Mouse (Mus musculus) kidney, postnatal 14 days (tissue): ENCODE data around the gene Myo3b.
"Not testable (repeated sequence)": the region's sequence is repeated elsewhere in the genome, so short reads cannot be mapped to it uniquely, and the experiment has no call there.

Source experiments
- DNase-seq: peaks from one replicate; pipeline ENCODE4 v3.0.0; 2022; ENCODE audit warnings: mixed read lengths

Gene Myo3b

GRCm38 (mm10) chr2:70038752-70039151, at the start of gene Myo3b:
Gene Myo3b (plus strand): TSS chr2:70039126.
- no peak for DNase-seq

GRCm38 (mm10) chr2:69989224-69989623, 49.7 kb upstream of the Myo3b start:
- no peak for DNase-seq

GRCm38 (mm10) chr2:69990647-69991046, 48.3 kb upstream of the Myo3b start:
- no peak for DNase-seq

GRCm38 (mm10) chr2:69994082-69994736, 44.7 kb upstream of the Myo3b start:
- not testable (repeated sequence) for DNase-seq

GRCm38 (mm10) chr2:69994779-69995178, 44.1 kb upstream of the Myo3b start:
- no peak for DNase-seq

GRCm38 (mm10) chr2:69999097-69999770, 39.7 kb upstream of the Myo3b start:
- no peak for DNase-seq

- DNase-seq, result no peak
These were observed 38.6 kb upstream of the Myo3b start for GRCm38 (mm10) chr2:70000316-70000715.

GRCm38 (mm10) chr2:70006492-70006891, 32.4 kb upstream of the Myo3b start:
- DNase-seq, result no peak

- no peak for DNase-seq
These were observed 26.0 kb upstream of the Myo3b start for GRCm38 (mm10) chr2:70012941-70013340.

- DNase-seq, result peak; percentile 35
These were observed 20.7 kb upstream of the Myo3b start for GRCm38 (mm10) chr2:70018236-70018635.

- DNase-seq, result no peak
These were observed 14.5 kb upstream of the Myo3b start for GRCm38 (mm10) chr2:70024454-70024853.

GRCm38 (mm10) chr2:70025711-70026110, 13.2 kb upstream of the Myo3b start:
- no peak for DNase-seq

- DNase-seq, result no peak
These were observed 7.5 kb upstream of the Myo3b start for GRCm38 (mm10) chr2:70031472-70031871.

- no peak for DNase-seq
These were observed 4.0 kb upstream of the Myo3b start for GRCm38 (mm10) chr2:70034895-70035294.

- no peak for DNase-seq
These were observed 3.6 kb upstream of the Myo3b start for GRCm38 (mm10) chr2:70035358-70035757.

GRCm38 (mm10) chr2:70037221-70037620, 1.7 kb upstream of the Myo3b start:
- peak; percentile 9 for DNase-seq

GRCm38 (mm10) chr2:70044466-70044865, 5.5 kb downstream of the Myo3b start:
- no peak for DNase-seq

- DNase-seq, result no peak
These were observed 8.9 kb downstream of the Myo3b start for GRCm38 (mm10) chr2:70047868-70048267.

- no peak for DNase-seq
These were observed 14.9 kb downstream of the Myo3b start for GRCm38 (mm10) chr2:70053803-70054202.

- no peak for DNase-seq
These were observed 19.3 kb downstream of the Myo3b start for GRCm38 (mm10) chr2:70058201-70058600.

- DNase-seq, result no peak
These were observed 21.7 kb downstream of the Myo3b start for GRCm38 (mm10) chr2:70060359-70061345.

GRCm38 (mm10) chr2:70065116-70065515, 26.2 kb downstream of the Myo3b start:
- DNase-seq, result no peak

- DNase-seq, result no peak
These were observed 26.9 kb downstream of the Myo3b start for GRCm38 (mm10) chr2:70065729-70066300.
